Mouse (Mus musculus): ENCODE data around the gene 4931409K22Rik. TPM values are rescaled to one million over a fixed set of nuclear protein-coding genes. Genes with fewer than 3 reads are reported as not detected.

The 4931409K22Rik gene
- not detected for total RNA-seq (2021)
- long read RNA-seq, experiment 1 = 0 reads
- long read RNA-seq, experiment 2 = 0 reads

DNA sequence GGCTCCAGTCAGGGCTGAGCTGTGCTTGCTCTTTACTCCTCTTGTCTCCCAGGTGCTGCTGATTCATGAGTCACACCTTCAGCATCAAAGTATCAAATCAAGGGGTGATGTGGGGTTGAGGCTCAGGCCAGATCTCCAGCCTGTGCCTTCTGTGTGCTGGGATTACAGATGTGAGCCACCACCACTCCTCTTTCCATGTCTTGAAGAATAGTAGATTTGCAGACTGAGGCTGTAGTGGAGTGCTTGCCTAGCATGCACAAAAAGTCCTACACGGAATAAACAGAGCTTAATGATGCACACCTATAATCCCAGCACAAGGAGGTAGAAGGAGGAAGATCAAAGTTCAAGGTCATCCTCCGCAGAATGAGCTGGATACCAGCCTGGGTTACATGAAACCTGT is at the start of gene 4931409K22Rik:
TSS of gene 4931409K22Rik (minus strand) at position 101 of the 400 bp plus-strand sequence.
- DNase-seq = no peak
- intact Hi-C loops (cut with DNase I) = no loop called here

DNA sequence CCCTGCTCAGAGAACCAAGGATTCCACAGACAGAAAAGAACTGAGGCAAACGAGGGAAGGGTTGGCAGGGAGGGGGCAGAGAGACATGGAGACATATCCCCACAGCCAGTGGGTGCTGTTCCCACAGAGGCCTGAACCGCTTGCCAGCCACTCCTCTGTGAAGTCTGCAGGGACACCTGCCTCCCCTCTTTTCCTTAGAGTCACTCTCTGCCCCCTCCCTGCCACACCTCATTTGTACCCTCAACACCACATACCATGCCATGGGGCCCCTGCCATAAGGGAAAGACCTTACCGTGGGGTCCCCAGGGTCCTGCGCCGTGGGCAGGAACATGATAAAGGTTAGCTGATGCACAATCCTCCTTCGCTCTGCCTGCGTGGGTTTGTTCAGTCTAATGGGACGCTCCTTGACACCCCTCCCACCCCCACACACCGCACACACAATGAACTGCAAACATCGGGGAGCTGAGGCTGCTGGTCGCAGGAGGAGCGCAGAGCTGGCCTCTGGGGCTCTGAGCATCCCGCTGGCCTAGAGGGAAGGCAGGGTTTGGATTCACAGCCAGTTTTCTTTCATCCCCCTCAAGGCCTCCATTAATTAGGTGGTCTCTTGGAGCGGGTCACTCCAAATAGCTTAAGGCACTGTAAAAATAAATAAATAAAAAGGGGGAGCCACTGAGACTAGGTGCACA is 49.5 kb upstream of the 4931409K22Rik start:
- intact Hi-C loops (cut with DNase I) = loop anchor here (5.0 kb wide), 1 partner anchor 46 kb away; no protein-coding TSS in a partner anchor
- no peak for DNase-seq

- intact Hi-C loops (cut with DNase I) = loop anchor here (5.0 kb wide), 1 partner anchor 47 kb away; no protein-coding TSS in a partner anchor
- no peak for DNase-seq
Observed at GRCm38 (mm10) chr5:24605321-24605979, 48.8 kb upstream of the 4931409K22Rik start.

GRCm38 (mm10) chr5:24604656-24605100 is 48.1 kb upstream of the 4931409K22Rik start:
- peak; percentile 86 to 93 for DNase-seq
- intact Hi-C loops (cut with DNase I) = loop anchor here (5.0 kb wide), 1 partner anchor 48 kb away; no protein-coding TSS in a partner anchor

DNA sequence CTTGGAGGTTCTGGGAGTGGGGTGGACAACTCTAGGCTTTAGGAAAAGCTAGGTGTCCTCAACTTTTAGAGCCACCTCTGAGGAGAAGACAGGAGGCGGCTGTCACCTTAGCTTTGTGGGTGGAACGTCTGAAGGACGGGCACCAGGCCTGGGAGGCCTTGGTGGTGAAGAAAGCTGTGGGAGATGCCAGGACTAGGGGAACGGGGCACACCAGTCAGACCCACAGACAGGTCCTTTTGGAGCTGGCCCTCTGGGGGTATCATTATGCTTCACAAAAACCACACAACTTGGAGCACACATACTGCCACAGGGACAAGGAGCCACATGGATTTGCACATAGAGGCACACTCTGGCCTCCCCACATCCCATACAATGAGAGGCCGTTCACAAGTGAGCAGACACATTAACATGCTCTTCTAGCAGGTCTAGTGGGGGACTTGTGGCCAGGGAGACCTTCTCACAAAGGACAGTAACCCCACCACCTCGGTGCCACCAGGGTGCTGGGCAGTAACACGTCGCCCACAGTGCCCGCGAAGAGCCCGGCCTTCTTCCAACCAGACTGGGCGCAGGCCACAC is 47.6 kb upstream of the 4931409K22Rik start:
- DNase-seq = no peak
- intact Hi-C loops (cut with DNase I) = no loop called here

- intact Hi-C loops (cut with DNase I) = no loop called here
- DNase-seq = no peak
Observed at GRCm38 (mm10) chr5:24603431-24604010, 46.9 kb upstream of the 4931409K22Rik start.

- intact Hi-C loops (cut with DNase I) = no loop called here
- peak; percentile 88 to 93 for DNase-seq
Observed at GRCm38 (mm10) chr5:24602751-24603343, 46.2 kb upstream of the 4931409K22Rik start.

DNA sequence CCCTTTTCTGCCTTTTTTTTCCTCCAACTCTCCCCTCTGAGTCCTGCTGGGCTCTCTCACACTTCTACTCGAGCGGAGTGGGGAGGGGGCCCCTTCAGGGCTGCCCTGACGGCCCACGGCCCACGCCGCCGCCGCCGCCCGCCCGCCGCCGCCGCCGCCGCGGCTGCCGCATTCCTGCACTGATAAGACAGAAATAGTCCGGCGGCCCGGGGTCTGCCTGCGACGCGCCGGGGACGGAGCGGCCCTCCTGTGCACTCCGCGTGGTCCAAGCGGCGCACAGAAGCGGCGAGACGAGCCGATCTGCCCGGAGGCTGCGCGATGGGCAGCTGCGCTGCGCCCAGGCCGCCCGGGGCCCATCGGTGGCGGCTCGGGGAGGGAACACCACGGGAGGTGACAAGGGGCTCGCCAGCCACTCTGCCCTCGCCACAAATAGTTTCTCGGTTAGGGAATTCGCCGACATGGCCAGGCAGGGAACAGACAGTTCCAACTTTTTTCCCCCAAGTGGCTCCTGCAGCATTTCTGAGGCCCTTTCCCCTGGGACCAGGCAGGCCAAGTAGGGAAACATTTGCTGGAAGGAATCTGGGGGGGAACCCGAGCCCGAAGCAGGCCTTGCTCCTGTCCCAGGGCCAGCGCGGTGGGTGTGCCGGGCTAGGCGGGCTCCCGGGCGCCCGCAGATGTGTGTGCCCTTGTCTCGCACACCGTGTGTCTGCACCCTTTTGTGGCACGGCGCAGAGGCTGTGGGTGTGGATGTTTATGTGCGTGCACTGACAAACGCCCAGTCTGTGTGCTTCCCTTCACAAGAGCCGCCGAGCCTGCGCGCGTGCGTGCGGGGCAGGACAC is 45.5 kb upstream of the 4931409K22Rik start:
- DNase-seq = peak; percentile 77 to 84
- intact Hi-C loops (cut with DNase I) = no loop called here

DNA sequence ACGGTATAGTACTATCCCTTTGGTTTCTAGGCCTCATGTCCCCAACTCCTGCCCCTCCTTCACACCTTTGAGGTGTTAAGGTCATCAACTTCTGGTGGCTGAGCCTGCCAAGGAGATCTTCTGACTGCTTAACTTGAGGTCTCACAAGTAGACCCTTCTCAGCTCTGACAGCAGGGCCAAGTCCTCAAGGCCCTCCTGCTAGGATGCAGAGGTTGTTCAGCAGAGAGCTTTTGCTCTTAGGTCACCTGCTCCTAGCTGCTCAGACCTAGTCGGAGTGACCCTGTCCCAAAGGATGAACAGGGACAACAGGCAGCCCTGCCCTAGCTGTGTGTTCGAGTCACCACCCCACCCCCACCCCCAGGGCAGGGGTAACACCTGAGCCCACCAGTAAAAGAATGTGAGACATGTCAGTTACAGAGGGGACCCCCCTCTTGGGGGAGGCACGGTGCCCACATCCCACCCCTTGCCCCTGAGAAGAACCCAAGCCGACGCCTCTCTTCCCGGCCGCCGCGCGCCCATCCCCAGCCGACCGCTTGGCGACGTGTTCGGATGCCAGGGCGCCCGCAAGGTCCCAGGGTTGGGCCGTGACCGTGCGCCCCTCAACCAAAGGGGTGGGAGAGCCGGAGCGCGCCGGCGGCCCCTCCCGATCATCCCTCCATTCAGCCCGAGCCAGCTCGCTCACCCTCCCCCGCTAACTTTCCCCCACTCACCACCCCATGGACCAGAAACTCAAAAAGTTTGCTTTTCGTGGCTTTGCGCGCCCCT is 44.6 kb upstream of the 4931409K22Rik start:
- intact Hi-C loops (cut with DNase I) = no loop called here
- DNase-seq = no peak

DNA sequence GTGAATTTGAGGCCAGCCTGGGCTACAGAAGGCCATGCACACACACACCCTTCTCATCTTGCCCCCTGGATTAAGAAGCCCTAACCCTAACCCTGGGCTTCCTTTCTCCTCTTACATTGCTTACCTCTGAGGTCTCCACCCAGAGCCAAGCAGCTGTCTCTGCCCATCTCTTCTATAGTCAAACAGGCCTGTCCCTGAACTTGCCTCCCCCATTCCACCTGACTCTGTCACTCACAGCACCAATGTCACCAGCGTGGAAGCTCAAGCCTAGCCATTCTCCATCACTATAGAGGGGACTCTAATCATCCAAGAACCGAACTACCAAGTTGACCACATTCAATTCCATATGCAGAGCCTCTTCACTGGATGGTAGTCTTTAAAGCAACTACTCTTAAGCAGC is 43.6 kb upstream of the 4931409K22Rik start:
- intact Hi-C loops (cut with DNase I) = no loop called here
- peak in 1 of 2 experiments; percentile 69 for DNase-seq

DNA sequence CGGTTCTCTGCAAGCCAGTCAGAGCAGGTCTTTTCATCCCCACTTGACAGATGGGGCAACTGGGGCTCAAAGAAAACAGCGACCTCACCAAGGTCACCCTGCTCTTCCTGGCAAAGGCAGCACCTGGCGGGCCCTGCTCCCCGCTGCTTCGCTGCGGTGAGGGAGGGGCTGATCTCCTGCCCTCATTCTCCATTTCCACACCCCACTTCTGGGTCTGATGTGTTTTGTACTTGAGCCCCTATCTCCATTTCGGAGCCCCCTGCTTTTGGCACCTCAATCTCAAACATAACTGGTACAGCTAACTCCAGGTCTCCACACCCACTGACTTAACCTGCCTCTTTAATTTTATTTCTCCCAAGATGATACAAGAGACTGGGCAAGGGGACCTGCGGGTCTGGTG is 42.5 kb upstream of the 4931409K22Rik start:
- no peak for DNase-seq
- intact Hi-C loops (cut with DNase I) = no loop called here

DNA sequence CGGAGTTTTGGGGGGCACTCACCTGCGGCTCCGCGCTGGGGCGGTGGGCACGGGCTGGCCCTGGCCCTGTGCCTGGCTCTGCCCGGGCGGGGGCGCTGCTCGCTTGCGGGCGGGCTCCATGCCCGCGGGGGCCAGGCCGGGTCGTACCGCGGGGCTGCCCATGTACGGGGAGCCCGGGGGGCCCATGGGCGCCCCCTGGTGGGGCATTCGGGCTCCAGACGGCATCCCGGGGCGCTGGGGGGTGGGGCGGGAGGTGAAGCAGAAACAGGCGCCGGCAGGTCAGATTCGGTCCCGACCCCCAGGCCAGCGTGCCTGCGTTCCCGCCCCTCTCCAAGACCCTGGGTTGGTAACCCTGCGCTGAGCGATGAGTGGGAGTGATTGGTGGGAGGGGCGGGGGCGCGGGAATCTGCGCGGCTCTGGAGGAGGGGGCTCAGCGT is 42.0 kb upstream of the 4931409K22Rik start:
- intact Hi-C loops (cut with DNase I) = no loop called here
- DNase-seq = peak; percentile 59 to 64

DNA sequence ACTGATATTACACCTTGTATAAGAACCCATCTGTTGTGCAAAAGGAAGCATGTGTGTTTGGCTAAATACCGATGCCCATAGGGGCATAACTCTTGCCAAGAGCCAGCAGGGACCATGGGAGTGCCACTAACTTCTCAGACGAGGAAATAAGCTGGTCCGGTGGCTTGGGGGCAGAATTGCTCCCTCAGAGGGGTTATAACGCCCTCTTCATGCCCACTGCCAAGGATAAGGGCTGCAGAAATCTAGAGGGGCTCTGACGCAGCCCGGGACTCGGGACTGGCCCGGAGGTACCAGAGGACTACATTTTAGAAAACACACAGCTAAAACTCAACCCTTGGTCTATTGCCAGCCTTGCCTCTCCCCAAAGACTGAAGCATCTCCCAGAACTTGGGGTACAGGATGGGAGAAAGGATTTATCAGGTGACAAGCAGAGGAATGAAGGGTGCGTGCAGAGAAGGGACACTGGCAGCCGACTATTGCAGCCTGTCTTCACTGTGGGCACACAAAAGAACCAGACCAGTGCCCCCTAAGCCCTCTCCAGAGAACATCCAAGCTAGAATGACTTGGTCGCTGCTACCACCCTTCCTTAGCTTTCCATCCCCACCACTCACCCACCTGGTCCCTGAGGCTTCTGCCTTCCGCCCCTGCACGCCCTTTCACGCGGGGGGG is 41.4 kb upstream of the 4931409K22Rik start:
- intact Hi-C loops (cut with DNase I) = no loop called here

GRCm38 (mm10) chr5:24597221-24597728 is 40.7 kb upstream of the 4931409K22Rik start:
- peak in 1 of 2 experiments; percentile 71 for DNase-seq
- intact Hi-C loops (cut with DNase I) = no loop called here

More for the DNA sequence above, 41.4 kb upstream of the 4931409K22Rik start:
- no peak for DNase-seq

- intact Hi-C loops (cut with DNase I) = no loop called here
- DNase-seq = peak in 1 of 2 experiments; percentile 36
Observed at GRCm38 (mm10) chr5:24596519-24597171, 40.0 kb upstream of the 4931409K22Rik start.

DNA sequence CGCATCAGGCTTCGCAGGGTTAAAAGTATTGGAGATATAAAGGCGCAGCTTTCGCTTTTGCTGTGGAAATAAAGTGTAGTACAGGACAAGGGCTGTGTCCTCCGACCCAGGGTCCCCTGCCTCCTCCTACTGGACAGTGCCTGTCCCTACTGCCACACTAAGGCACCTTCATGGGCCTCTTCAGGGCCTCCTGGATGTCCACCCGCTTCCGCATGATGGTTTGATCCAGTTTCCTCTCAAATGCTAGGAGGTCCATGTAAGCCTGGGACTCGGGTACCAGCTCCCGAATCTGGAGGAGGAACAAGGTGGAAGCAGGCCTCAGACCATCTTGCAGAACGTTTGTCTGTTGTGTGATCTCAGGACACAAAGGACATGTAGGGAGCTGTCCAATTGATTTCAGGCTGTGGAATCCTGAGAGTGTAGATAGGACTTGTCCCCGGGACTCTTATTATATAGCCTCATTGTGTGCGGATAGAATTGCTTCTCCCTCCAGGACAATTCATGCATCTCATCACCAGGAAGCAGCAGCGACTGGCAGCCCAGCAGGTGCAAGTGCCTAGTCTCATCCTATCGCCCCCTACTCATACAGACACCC is 39.3 kb upstream of the 4931409K22Rik start:
- intact Hi-C loops (cut with DNase I) = no loop called here
- no peak for DNase-seq

- intact Hi-C loops (cut with DNase I) = no loop called here
- DNase-seq = no peak
Observed at GRCm38 (mm10) chr5:24595261-24595660, 38.7 kb upstream of the 4931409K22Rik start.
